Mouse (Mus musculus): ENCODE results near the gene Gast. TPM values are rescaled to one million over a fixed set of nuclear protein-coding genes. Genes with fewer than 3 reads are reported as not detected.
"Not testable (repeated sequence)": the region's sequence is repeated elsewhere in the genome, so short reads cannot be mapped to it uniquely, and the experiment has no call there.

Gene Gast
- total RNA-seq, 2 experiments from 2014 or later = not detected

- DNase-seq (ENCODE audit: low spot score in 2 of 2) = peak; percentile 79 to 94
Measured at GRCm38 (mm10) chr11:100320172-100320630, 14.0 kb upstream of the Gast start.

- not testable (repeated sequence) for DNase-seq (ENCODE audit: low spot score in 2 of 2)
Measured at GRCm38 (mm10) chr11:100320701-100321410, 13.4 kb upstream of the Gast start.

GRCm38 (mm10) chr11:100321479-100322305 lies 12.5 kb upstream of the Gast start:
- not testable (repeated sequence) for DNase-seq (ENCODE audit: low spot score in 2 of 2)

- DNase-seq (ENCODE audit: low spot score in 2 of 2) = no peak
Measured at GRCm38 (mm10) chr11:100322591-100323258, 11.5 kb upstream of the Gast start.

GRCm38 (mm10) chr11:100323578-100323977 lies 10.6 kb upstream of the Gast start:
- peak in 1 of 2 experiments; percentile 40 for DNase-seq (ENCODE audit: low spot score in 2 of 2)

- DNase-seq (ENCODE audit: low spot score in 2 of 2) = no peak
Measured at GRCm38 (mm10) chr11:100325062-100325629, 9.1 kb upstream of the Gast start.

GRCm38 (mm10) chr11:100327316-100327715 lies 6.9 kb upstream of the Gast start:
- no peak for DNase-seq (ENCODE audit: low spot score in 2 of 2)

GRCm38 (mm10) chr11:100327761-100328160 lies 6.4 kb upstream of the Gast start:
- no peak for DNase-seq (ENCODE audit: low spot score in 2 of 2)

- no peak for DNase-seq (ENCODE audit: low spot score in 2 of 2)
Measured at GRCm38 (mm10) chr11:100330235-100330634, 4.0 kb upstream of the Gast start.

- not testable (repeated sequence) for DNase-seq (ENCODE audit: low spot score in 2 of 2)
Measured at GRCm38 (mm10) chr11:100330816-100331375, 3.3 kb upstream of the Gast start.

GRCm38 (mm10) chr11:100332766-100333515 lies 1.3 kb upstream of the Gast start:
- no peak for DNase-seq (ENCODE audit: low spot score in 2 of 2)

- no peak for DNase-seq (ENCODE audit: low spot score in 2 of 2)
Measured at GRCm38 (mm10) chr11:100335731-100336130, 1.5 kb downstream of the Gast start.

- DNase-seq (ENCODE audit: low spot score in 2 of 2) = no peak
Measured at GRCm38 (mm10) chr11:100344269-100344668, 10.1 kb downstream of the Gast start.

- no peak for DNase-seq (ENCODE audit: low spot score in 2 of 2)
Measured at GRCm38 (mm10) chr11:100352076-100352857, 18.1 kb downstream of the Gast start.

GRCm38 (mm10) chr11:100355151-100355951 lies 21.1 kb downstream of the Gast start:
- no peak for DNase-seq (ENCODE audit: low spot score in 2 of 2)

- DNase-seq (ENCODE audit: low spot score in 2 of 2) = peak; percentile 43 to 63
Measured at GRCm38 (mm10) chr11:100355972-100356818, 22.0 kb downstream of the Gast start, which contains the start of gene Hap1. Hap1 (minus strand) TSS chr11:100356128.

- no peak for DNase-seq (ENCODE audit: low spot score in 2 of 2)
Measured at GRCm38 (mm10) chr11:100356819-100357211, 22.6 kb downstream of the Gast start.

- no peak for DNase-seq (ENCODE audit: low spot score in 2 of 2)
Measured at GRCm38 (mm10) chr11:100357408-100357807, 23.2 kb downstream of the Gast start.
